Mouse (Mus musculus): ENCODE data around the gene Sav1. TPM values are rescaled to one million over a fixed set of nuclear protein-coding genes. Genes with fewer than 3 reads are reported as not detected.

The Sav1 gene
- polyA plus RNA-seq, 1 experiment from 2014 or later: 6.6 TPM

Other genes starting within 250 kb of the Sav1 start
- 0.92 and 1.5 TPM in 2 replicates for gene Cdkl1, start 195.7 kb downstream of the Sav1 start, polyA plus RNA-seq (2014; fragmentation: Nextera tagmentation; extraction: Ambion mirVana)
- 6.9 and 8.6 TPM in 2 replicates for gene Atl1, start 94.4 kb downstream of the Sav1 start, polyA plus RNA-seq (2014; fragmentation: Nextera tagmentation; extraction: Ambion mirVana)
- 32.0 and 34.8 TPM in 2 replicates for gene Map4k5, start 93.8 kb downstream of the Sav1 start, polyA plus RNA-seq (2014; fragmentation: Nextera tagmentation; extraction: Ambion mirVana)
- 18.5 and 21.2 TPM in 2 replicates for gene Nin, start 126.7 kb upstream of the Sav1 start, polyA plus RNA-seq (2014; fragmentation: Nextera tagmentation; extraction: Ambion mirVana)
- gene Abhd12b, start 167.1 kb upstream of the Sav1 start, polyA plus RNA-seq (2014; fragmentation: Nextera tagmentation; extraction: Ambion mirVana): 0.49 and 0.71 TPM in 2 replicates
- 25.0 and 27.9 TPM in 2 replicates for gene Pygl, start 244.5 kb upstream of the Sav1 start, polyA plus RNA-seq (2014; fragmentation: Nextera tagmentation; extraction: Ambion mirVana)

Measured in intestine, embryonic 14.5 days (tissue).